Mouse (Mus musculus) midbrain, embryonic 12.5 days (tissue): ENCODE results near the gene Gm20708. TPM values are rescaled to one million over a fixed set of nuclear protein-coding genes. Genes with fewer than 3 reads are reported as not detected.
"Not testable (repeated sequence)": the region's sequence is repeated elsewhere in the genome, so short reads cannot be mapped to it uniquely, and the experiment has no call there.

Experiments
- ATAC-seq: fragments of 200-750 bp; cut with Nextera tagmentation; 2 replicates; pipeline ENCODE4 v1.8.0; 2017; ENCODE audit warnings: low read depth, moderate TSS enrichment, moderate library complexity; ENCODE audit not compliant: low FRiP score
- H3K27ac ChIP-seq: fragments of 300-500 bp; sonication (generic); replicated peaks from 2 replicates; pipeline ENCODE4 v1.5.1; 2016; ENCODE audit warnings: mild to moderate bottlenecking
- H3K27me3 ChIP-seq: fragments of 300-500 bp; sonication (generic); 2 replicates; pipeline ENCODE4 v1.6.1; 2016; ENCODE audit warnings: mild to moderate bottlenecking
- H3K36me3 ChIP-seq: fragments of 300-500 bp; sonication (generic); 2 replicates; pipeline ENCODE4 v1.6.1; 2016
- H3K4me1 ChIP-seq: fragments of 300-500 bp; sonication (generic); 2 replicates; pipeline ENCODE4 v1.6.1; 2016
- H3K4me2 ChIP-seq: fragments of 300-500 bp; sonication (generic); replicated peaks from 2 replicates; pipeline ENCODE4 v1.6.1; 2016; ENCODE audit warnings: mild to moderate bottlenecking, moderate library complexity
- H3K4me3 ChIP-seq: fragments of 300-500 bp; sonication (generic); 2 replicates; pipeline ENCODE4 v1.5.1; 2016; ENCODE audit warnings: mild to moderate bottlenecking
- H3K9ac ChIP-seq: fragments of 300-500 bp; sonication (generic); replicated peaks from 2 replicates; pipeline ENCODE4 v1.6.1; 2016; ENCODE audit warnings: mild to moderate bottlenecking, moderate library complexity
- H3K9me3 ChIP-seq: fragments of 300-500 bp; sonication (generic); 2 replicates; pipeline ENCODE4 v1.6.1; 2016; ENCODE audit warnings: mild to moderate bottlenecking
- WGBS: fragments of 180-500 bp; shearing (Covaris S2); methylation state at CpG from one replicate; pipeline ENCODE4 v1.1.7; 2016; 5-methylcytosine and 5-hydroxymethylcytosine counted together
- polyA plus RNA-seq: library from polyadenylated mRNA; unstranded; fragments of >200 nt; fragmentation: Nextera tagmentation; extraction: Ambion mirVana; gene quantifications from 2 replicates; pipeline ENCODE4 v1.2.1, GENCODE M21; 2016

Gene Gm20708
- polyA plus RNA-seq, 1 experiment from 2014 or later, result 0.56 TPM

DNA sequence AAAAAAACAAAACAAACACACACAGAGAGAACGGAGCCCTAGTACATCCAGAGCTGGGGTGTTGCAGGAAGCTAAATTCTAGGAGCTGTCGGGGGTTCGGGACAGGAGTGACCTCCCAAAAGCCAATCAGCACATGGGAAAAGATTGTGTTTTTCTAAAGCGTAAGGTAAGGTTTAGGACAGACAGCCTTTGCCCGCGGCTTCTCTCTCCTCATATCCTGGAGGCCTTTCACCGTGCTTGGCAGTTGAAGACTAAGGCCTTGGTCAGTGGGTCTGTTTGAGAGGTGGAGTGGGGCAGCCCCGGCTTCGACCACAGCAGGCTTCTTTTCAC, 26.8 kb upstream of the Gm20708 start:
- Histone ChIP-seq H3K36me3 (no peaks in the 10 kb centered on the region), H3K4me2 (peak overlapping the region; percentile 55), H3K27ac (no peak overlapping the region), H3K4me1 (peaks cover 37% of the 10 kb centered on the region), H3K27me3 (peaks cover 66% of the 10 kb centered on the region), H3K9me3 (no peaks in the 10 kb centered on the region), H3K9ac (peak overlapping the region; percentile 39; the same call in 1 of the 2 replicates), H3K4me3 (peak overlapping the region; percentile 31)
- ATAC-seq, result no peak
- 41% methylated on average over 9 of the region's 9 CpGs for WGBS

DNA sequence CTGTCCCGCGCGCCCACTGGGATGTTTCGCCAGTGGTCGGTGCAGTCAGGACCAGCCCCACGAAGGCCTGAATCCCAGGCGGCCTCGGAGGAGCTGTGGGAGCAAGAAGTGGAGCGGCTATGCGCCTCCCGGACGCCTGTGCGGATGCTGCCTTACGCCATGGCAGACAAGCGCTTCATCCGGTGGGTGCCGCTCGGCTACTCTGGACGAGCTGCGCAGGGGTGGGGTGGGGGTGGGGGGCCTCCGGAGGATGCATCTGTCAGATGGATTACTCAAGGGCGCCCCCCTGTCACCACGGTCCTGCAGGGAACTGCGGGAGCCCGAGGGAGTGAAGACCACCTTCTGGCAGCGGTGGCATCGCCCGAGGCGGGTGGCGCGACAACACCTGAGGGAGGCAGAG, 26.4 kb upstream of the Gm20708 start:
- peak overlapping the region; percentile 39 for H3K9ac ChIP-seq
- peaks cover 62% of the 10 kb centered on the region for H3K27me3 ChIP-seq
- H3K36me3 ChIP-seq, result no peaks in the 10 kb centered on the region
- H3K4me1 ChIP-seq, result peaks cover 37% of the 10 kb centered on the region
- no peaks in the 10 kb centered on the region for H3K9me3 ChIP-seq
- no peak for ATAC-seq
- WGBS, result 3% methylated on average over 31 of the region's 31 CpGs
- peak overlapping the region; percentile 31 for H3K4me3 ChIP-seq
- H3K27ac ChIP-seq, result no peak overlapping the region
- H3K4me2 ChIP-seq, result peak overlapping the region; percentile 55

DNA sequence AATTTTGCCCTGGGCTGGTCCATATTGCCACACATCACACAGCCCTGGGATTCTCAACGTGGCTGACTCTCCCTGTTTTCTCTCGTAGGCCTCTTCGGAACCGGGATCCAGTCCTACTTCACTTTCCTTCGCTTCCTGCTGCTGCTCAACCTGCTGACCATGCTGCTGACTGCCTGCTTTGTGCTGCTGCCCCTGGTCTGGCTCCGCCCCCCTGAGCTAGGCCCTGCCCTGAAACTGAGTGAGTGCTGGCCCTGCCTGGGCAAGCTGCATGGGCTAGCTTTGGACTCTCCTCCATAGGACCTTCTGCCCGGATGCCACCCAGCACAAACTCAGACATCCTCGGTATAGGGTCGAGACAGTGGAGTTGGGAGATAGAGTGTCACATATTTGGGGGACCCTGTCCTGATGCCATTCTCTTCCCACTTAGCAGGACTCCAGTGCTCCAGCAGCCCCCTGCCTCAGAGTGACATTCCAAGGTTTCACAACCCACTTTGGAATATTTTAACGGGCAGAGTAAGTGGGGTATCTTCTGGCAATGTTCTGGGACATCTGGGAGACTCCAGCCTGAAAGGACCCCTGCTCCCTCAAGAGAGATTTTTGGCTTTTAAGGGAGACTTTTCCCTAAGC, 25.7 kb upstream of the Gm20708 start:
- H3K4me3 ChIP-seq, result no peak overlapping the region
- H3K27ac ChIP-seq, result no peak overlapping the region
- H3K4me2 ChIP-seq, result peak overlapping the region; percentile 55
- peak overlapping the region; percentile 39 for H3K9ac ChIP-seq
- WGBS, result 28% methylated on average over 10 of the region's 10 CpGs
- no peaks in the 10 kb centered on the region for H3K36me3 ChIP-seq
- H3K27me3 ChIP-seq, result peaks cover 56% of the 10 kb centered on the region
- peaks cover 37% of the 10 kb centered on the region for H3K4me1 ChIP-seq
- no peak for ATAC-seq
- H3K9me3 ChIP-seq, result no peaks in the 10 kb centered on the region

DNA sequence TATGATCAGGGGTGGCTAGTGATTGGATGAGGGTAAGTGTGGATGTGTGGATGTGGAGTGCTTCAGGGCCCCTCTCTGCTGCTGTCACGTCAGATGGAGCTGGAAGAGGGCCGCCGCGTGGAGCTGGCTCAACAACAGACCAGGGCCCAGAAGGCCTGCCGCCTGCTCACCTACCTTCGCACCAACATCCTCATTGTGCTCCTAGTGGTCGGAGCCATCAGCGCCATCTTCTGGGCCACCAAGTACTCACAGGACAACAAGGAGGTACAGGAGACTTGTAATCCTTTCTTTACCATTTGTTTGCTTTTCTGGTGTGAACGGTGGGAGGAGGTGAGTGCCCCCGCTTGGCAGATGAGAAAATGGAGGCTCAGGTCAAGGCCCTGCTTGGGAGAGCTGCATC, 23.2 kb upstream of the Gm20708 start:
- H3K9ac ChIP-seq, result no peak overlapping the region
- peaks cover 51% of the 10 kb centered on the region for H3K27me3 ChIP-seq
- H3K36me3 ChIP-seq, result no peaks in the 10 kb centered on the region
- H3K4me3 ChIP-seq, result no peak overlapping the region
- WGBS, result 8% methylated on average over 10 of the region's 10 CpGs
- no peak for ATAC-seq
- no peaks in the 10 kb centered on the region for H3K9me3 ChIP-seq
- H3K4me1 ChIP-seq, result peaks cover 20% of the 10 kb centered on the region
- H3K4me2 ChIP-seq, result no peak overlapping the region
- no peak overlapping the region for H3K27ac ChIP-seq

DNA sequence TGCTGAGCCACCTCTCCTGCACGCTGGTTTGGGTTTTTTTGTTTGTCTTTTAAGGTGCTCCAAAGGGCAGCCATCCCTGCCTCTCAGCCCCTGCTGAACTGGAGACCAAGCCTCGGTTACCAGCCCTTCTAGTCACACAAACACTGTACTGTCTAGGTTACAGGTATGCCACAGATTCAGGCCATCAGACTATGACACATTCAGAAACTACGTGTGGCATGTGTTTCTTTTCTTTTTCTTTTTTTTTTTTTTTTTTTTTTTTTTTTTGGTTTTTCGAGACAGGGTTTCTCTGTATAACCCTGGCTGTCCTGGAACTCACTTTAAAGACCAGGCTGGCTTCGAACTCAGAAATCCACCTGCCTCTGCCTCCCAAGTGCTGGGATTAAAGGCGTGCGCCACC, 21.0 kb upstream of the Gm20708 start:
- not testable (repeated sequence) for ATAC-seq, H3K27ac ChIP-seq, H3K36me3 ChIP-seq, H3K9me3 ChIP-seq, H3K9ac ChIP-seq, H3K4me3 ChIP-seq, H3K4me2 ChIP-seq
- peaks cover 16% of the 10 kb centered on the region for H3K4me1 ChIP-seq
- peaks cover 49% of the 10 kb centered on the region for H3K27me3 ChIP-seq
- WGBS, result 79% methylated on average over 7 of the region's 7 CpGs

DNA sequence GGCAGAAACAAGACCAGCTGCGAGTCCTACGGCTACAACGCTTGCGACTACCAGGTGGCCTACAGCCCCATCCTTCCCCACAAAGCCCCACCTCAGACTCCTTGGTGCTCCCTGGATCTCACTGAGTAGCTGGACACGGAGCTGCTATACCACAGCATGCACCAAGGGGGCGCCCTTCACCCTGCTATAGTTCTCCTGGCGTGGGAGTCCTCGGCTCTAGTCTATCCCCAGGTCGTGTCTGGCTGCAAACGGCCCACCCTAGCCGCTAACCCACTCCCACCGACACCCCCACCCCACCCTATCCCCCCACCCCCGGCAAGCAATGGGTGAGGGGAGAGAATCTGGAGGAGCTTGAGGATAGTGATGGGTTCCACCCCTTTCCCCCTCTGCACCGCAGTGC, 19.2 kb upstream of the Gm20708 start:
- no peak overlapping the region for H3K27ac ChIP-seq
- no peak for ATAC-seq
- no peaks in the 10 kb centered on the region for H3K9me3 ChIP-seq
- peak overlapping the region; percentile 28 for H3K4me2 ChIP-seq
- H3K4me3 ChIP-seq, result no peak overlapping the region
- 6% methylated on average over 14 of the region's 14 CpGs for WGBS
- H3K4me1 ChIP-seq, result peaks cover 12% of the 10 kb centered on the region
- peaks cover 37% of the 10 kb centered on the region for H3K27me3 ChIP-seq
- no peaks in the 10 kb centered on the region for H3K36me3 ChIP-seq
- no peak overlapping the region for H3K9ac ChIP-seq

DNA sequence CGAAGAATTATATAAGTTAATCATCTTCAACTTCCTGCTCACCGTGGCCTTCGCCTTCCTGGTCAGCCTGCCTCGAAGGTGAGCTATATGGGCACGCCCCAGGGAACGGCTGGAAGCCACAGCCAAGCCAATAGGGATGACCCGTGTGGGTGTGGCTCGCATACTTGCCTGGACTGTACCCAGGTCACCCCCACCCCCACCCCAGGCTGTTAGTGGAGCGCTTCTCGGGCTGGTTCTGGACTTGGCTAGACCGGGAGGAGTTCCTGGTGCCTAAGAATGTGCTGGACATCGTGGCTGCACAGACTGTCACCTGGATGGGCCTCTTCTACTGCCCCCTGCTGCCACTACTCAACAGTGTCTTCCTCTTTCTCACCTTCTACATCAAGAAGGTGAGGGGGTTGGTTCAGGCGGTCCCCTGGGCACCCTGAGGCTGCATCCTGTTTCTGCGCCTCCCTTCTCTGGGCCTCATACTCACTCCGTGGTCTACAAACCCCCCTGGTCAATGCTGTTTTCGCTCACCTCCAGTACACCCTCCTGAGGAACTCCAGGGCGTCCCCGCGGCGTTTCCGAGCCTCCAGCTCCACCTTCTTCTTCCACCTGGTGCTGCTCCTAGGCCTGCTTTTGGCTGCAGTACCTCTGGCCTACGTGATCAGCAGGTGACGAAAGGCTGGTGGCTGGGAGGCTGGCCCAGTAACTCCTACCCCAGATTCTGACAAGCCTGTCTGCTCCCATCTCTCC, 18.6 kb upstream of the Gm20708 start:
- H3K27ac ChIP-seq, result no peak overlapping the region
- no peak overlapping the region for H3K9ac ChIP-seq
- peak overlapping the region; percentile 28 for H3K4me2 ChIP-seq
- H3K9me3 ChIP-seq, result no peaks in the 10 kb centered on the region
- peaks cover 12% of the 10 kb centered on the region for H3K4me1 ChIP-seq
- H3K36me3 ChIP-seq, result no peaks in the 10 kb centered on the region
- 35% methylated on average over 23 of the region's 23 CpGs for WGBS
- H3K27me3 ChIP-seq, result peaks cover 37% of the 10 kb centered on the region
- no peak for ATAC-seq
- H3K4me3 ChIP-seq, result no peak overlapping the region

DNA sequence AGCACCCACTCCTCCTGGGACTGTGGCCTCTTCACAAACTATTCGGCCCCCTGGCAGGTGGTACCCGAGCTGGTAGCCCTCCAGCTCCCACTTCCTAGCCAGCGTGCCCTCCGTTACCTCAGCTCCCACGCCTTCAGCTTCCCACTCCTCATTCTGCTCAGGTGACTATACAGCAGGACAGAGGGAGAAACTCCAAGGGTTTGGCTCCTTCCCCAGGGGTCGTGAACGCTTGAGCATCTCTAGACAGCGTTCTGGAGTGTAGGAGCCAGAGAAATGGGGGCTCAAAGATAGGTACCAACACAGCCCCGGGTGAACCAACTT, 18.1 kb upstream of the Gm20708 start:
- Histone ChIP-seq H3K9ac (no peak overlapping the region), H3K4me3 (no peak overlapping the region), H3K9me3 (no peaks in the 10 kb centered on the region), H3K36me3 (no peaks in the 10 kb centered on the region), H3K27ac (no peak overlapping the region), H3K4me1 (peaks cover 12% of the 10 kb centered on the region), H3K4me2 (no peak overlapping the region), H3K27me3 (peaks cover 37% of the 10 kb centered on the region)
- no peak for ATAC-seq
- WGBS, result 87% methylated on average over 9 of the region's 9 CpGs

DNA sequence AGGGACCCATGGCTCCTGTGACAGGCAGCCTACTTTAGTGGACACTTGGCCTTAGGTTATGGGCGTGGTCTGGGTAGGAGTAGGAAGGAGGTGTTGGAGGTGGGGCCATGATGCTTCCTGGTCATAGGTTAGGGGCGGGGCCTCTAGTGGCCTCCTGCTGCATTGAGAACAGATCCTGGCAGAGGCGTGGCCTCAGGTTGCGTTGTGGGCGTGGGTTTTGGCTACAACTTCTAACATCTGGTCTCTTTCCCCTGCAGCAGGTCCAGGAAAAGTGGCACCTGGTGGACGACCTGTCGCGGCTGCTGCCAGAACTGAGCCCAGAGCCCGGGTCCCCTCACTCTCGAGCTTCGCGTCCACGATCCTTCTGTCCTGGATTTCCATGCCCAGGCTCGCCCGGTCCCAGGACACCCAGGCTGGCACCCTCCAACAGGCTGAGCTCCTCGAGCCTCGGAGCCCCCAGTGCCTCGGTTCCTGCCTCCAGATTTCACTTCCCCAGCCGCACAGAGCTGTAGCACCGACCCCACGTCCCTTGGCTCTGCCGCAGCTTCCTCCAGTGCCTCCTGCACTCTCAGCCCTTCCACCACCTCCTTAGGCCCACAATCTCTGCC, 17.1 kb upstream of the Gm20708 start:
- H3K27me3 ChIP-seq, result peaks cover 37% of the 10 kb centered on the region
- no peak for ATAC-seq
- H3K9me3 ChIP-seq, result no peaks in the 10 kb centered on the region
- H3K4me2 ChIP-seq, result no peak overlapping the region; the same call in 1 of the 2 replicates
- no peak overlapping the region for H3K9ac ChIP-seq
- H3K36me3 ChIP-seq, result no peaks in the 10 kb centered on the region
- H3K4me1 ChIP-seq, result peaks cover 12% of the 10 kb centered on the region
- WGBS, result 7% methylated on average over 22 of the region's 22 CpGs
- H3K27ac ChIP-seq, result no peak overlapping the region
- no peak overlapping the region for H3K4me3 ChIP-seq

DNA sequence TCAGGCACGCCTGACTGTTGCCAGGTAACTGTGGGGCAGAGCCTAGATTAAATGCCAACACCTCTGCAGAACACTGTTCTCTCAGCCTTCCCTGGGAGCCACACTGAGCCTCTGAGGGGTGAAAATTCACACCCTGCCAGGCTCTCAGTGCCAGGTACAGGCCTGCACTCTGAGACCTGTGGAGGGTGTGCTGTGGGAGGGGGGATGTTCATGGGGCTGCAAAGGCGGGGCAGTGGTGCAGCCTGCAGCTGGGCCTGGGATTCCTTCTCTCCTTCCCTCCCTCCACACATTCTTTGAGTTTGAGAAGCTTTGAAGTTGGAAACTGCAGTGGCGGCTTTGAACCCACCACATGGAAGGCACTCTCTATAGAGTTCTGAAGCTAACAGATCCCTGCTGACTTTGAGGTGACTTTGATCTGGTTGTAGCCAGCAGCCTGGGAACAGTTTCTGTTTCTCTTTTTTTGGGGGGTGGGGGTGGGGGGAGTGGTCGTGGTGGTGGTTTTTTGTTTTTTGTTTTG, 15.4 kb upstream of the Gm20708 start:
- no peaks in the 10 kb centered on the region for H3K9me3 ChIP-seq
- H3K27ac ChIP-seq, result no peak overlapping the region
- H3K4me2 ChIP-seq, result no peak overlapping the region
- no peak overlapping the region for H3K4me3 ChIP-seq
- H3K4me1 ChIP-seq, result peaks cover 15% of the 10 kb centered on the region
- H3K27me3 ChIP-seq, result peaks cover 40% of the 10 kb centered on the region
- ATAC-seq, result no peak
- WGBS, result 49% methylated on average over 4 of the region's 4 CpGs
- no peak overlapping the region for H3K9ac ChIP-seq
- no peaks in the 10 kb centered on the region for H3K36me3 ChIP-seq

DNA sequence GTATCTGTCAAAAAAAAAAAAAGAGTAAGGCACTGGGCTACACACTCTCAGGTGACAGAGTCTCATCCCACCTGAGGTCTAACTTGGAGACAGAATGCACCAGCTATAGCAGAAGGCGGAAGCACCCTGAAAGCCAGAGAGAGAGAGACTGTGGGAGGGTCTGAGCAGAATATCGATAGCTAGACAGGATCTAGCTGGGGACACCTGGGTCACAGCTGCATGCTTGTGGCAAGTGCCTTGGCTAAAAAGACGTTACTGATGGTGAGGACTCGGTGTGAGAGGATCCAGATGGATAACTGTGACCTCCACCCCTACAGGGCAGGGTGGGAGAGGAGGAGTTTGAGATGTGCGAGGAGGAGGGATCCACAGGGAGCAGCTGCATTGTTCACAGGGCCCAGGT, 12.5 kb upstream of the Gm20708 start:
- 49% methylated on average over 5 of the region's 5 CpGs for WGBS
- H3K4me3 ChIP-seq, result no peak overlapping the region
- peaks cover 17% of the 10 kb centered on the region for H3K27me3 ChIP-seq
- no peak overlapping the region for H3K27ac ChIP-seq
- no peaks in the 10 kb centered on the region for H3K36me3 ChIP-seq
- H3K4me1 ChIP-seq, result peaks cover 7% of the 10 kb centered on the region; the same call in 1 of the 2 replicates
- H3K4me2 ChIP-seq, result no peak overlapping the region
- H3K9me3 ChIP-seq, result no peaks in the 10 kb centered on the region
- H3K9ac ChIP-seq, result no peak overlapping the region
- ATAC-seq, result no peak

DNA sequence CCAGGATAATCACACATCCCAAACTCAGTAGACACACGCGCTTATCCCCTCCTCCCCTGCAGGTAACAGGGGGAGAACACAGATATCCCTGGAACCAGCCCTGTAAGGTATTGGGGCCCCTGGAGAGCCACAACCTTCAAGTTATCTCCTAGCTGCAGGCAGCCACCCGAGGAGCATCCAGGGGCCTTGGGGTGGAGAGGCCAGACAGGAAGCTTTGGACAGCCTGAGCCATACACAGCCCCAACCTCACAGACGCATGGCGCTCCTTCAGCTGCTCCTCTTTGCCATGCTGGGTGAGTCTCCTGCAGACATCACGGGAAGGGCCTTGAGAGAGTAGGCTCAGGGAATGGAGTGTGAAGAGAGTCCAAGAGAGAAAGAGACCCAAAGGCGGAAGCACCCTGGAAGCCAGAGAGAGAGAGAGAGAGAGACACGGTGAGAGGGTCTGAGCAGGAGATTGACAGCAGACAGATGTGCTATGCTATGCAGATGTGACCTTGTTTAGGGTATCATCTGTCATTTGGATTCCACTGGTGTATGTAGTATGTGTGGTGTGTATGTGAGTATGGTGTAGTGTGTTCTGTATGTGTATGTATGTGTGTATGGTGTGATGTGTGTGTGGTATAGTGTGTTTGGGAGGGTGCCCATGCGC, 11.8 kb upstream of the Gm20708 start, which contains the start of gene 6030468B19Rik:
TSS of gene 6030468B19Rik (plus strand) at position 150 of the 649 bp plus-strand sequence.
- Histone ChIP-seq H3K27me3 (peaks cover 11% of the 10 kb centered on the region), H3K27ac (no peak within 1 kb of the TSS), H3K9ac (no peak within 1 kb of the TSS), H3K4me3 (no peak within 1 kb of the TSS), H3K36me3 (no peaks in the 10 kb centered on the region), H3K4me2 (no peak within 1 kb of the TSS), H3K9me3 (no peaks in the 10 kb centered on the region), H3K4me1 (peaks cover 4% of the 10 kb centered on the region; the same call in 1 of the 2 replicates)
- ATAC-seq, result no peak
- WGBS, result 58% methylated on average over 9 of the region's 9 CpGs
